Mouse (Mus musculus): ENCODE measurements at regions not wholly inside any gene's neighbourhood (a gene's known extent, or its start where the extent isn't known, plus 50 kb on each side); places are given as distances from the start of the nearest gene placed in this dataset.

DNA sequence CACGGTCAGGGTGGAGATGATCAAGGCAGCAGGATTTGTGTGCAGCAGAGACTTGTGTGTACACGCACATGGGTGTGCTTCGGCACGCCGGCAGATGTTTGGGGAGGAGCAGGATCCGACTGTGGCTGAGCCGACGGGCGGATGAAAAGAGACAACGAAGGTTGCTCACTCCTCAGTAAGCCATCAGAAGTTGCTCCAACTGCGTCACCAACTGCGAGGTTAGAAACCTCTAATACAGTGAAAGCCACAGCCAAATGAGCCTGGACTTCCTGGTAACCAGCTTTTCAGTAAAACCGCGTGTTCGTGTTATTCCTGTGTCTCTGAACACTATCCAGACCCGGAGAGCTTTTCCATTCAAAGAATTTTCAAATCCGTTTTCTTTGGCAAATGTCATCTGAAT, 411.8 kb downstream of the Ate1 start:
- DNase-seq (ENCODE audit: low spot score) (no peak), ATAC-seq (ENCODE audit: extremely low read depth, insufficient number of reproducible peaks, low FRiP score, poor library complexity, severe bottlenecking) (no peak)
- Histone ChIP-seq H3K36me3 (replicated peaks) (no peaks in the 10 kb centered on the region), H3K27me3 (ENCODE audit: insufficient read depth, low read length) (no peaks in the 10 kb centered on the region), H3K9me3 (replicated peaks) (peaks cover 61% of the 10 kb centered on the region), H3K4me1 (ENCODE audit: insufficient read depth, low read depth, low read length) (no peaks in the 10 kb centered on the region), H3K4me3 (ENCODE audit: low read depth, low read length) (no peak overlapping the region; the same call in 1 of the 2 replicates)
- TF ChIP-seq POLR2AphosphoS5 (IDR thresholded peaks at IDR 0.05; ENCODE audit: insufficient replicate concordance, low read depth, low read length), result no peak
- no peak for TF ChIP-seq TAL1 (conservative IDR thresholded peaks at IDR 0.05; ENCODE audit: low read depth, low read length)
- no peak for TF ChIP-seq GATA1 (IDR thresholded peaks at IDR 0.05; ENCODE audit: borderline replicate concordance, low read length)
- TF ChIP-seq CTCF (IDR thresholded peaks at IDR 0.05; ENCODE audit: low read depth, low read length), result no peak
- TF ChIP-seq GATA2 (IDR thresholded peaks at IDR 0.05; ENCODE audit: borderline replicate concordance, low read depth, low read length), result no peak

All from G1E (cell line).